Mouse (Mus musculus): ENCODE results near the gene Cfl2. TPM values are rescaled to one million over a fixed set of nuclear protein-coding genes. Genes with fewer than 3 reads are reported as not detected.

Cfl2 gene
- polyA plus RNA-seq, 1 experiment from 2014 or later: 214 TPM

GRCm38 (mm10) chr12:54876879-54877278 is 14.2 kb upstream of the Cfl2 start:
- Histone ChIP-seq H3K36me3 (ENCODE audit: control insufficient read depth, insufficient read depth, low read length) (no peaks in the 10 kb centered on the region), H3K4me1 (ENCODE audit: control insufficient read depth, insufficient read depth, low read length) (no peaks in the 10 kb centered on the region), H3K9ac (replicated peaks; ENCODE audit: low read depth, low read length) (no peak overlapping the region), H3K4me3 (ENCODE audit: low read depth, low read length) (no peak overlapping the region), H3K27ac (ENCODE audit: low read length) (no peak overlapping the region), H3K9me3 (ENCODE audit: control insufficient read depth, low read depth, low read length) (no peaks in the 10 kb centered on the region), H3K27me3 (ENCODE audit: control insufficient read depth, insufficient read depth, low read length) (no peaks in the 10 kb centered on the region), H3K4me2 (replicated peaks; ENCODE audit: low read depth, low read length) (no peak overlapping the region)
- ATAC-seq (ENCODE audit: insufficient number of reproducible peaks, insufficient read depth, low FRiP score, low read depth): no peak
- 34% methylated on average over 5 of the region's 5 CpGs for WGBS

GRCm38 (mm10) chr12:54874711-54875110 is 12.0 kb upstream of the Cfl2 start:
- WGBS: 74% methylated on average over 6 of the region's 6 CpGs
- Histone ChIP-seq H3K36me3 (ENCODE audit: control insufficient read depth, insufficient read depth, low read length) (no peaks in the 10 kb centered on the region), H3K4me2 (replicated peaks; ENCODE audit: low read depth, low read length) (no peak overlapping the region), H3K27me3 (ENCODE audit: control insufficient read depth, insufficient read depth, low read length) (no peaks in the 10 kb centered on the region), H3K4me1 (ENCODE audit: control insufficient read depth, insufficient read depth, low read length) (no peaks in the 10 kb centered on the region), H3K9me3 (ENCODE audit: control insufficient read depth, low read depth, low read length) (no peaks in the 10 kb centered on the region), H3K4me3 (ENCODE audit: low read depth, low read length) (no peak overlapping the region), H3K9ac (replicated peaks; ENCODE audit: low read depth, low read length) (no peak overlapping the region), H3K27ac (ENCODE audit: low read length) (no peak overlapping the region)
- ATAC-seq (ENCODE audit: insufficient number of reproducible peaks, insufficient read depth, low FRiP score, low read depth): no peak

- Histone ChIP-seq H3K27me3 (ENCODE audit: control insufficient read depth, insufficient read depth, low read length) (no peaks in the 10 kb centered on the region), H3K27ac (ENCODE audit: low read length) (peak overlapping the region; percentile 99), H3K4me3 (ENCODE audit: low read depth, low read length) (peak overlapping the region; percentile 98), H3K4me1 (ENCODE audit: control insufficient read depth, insufficient read depth, low read length) (peaks cover 9% of the 10 kb centered on the region; the same call in 1 of the 2 replicates), H3K9ac (replicated peaks; ENCODE audit: low read depth, low read length) (peak overlapping the region; percentile 96), H3K4me2 (replicated peaks; ENCODE audit: low read depth, low read length) (peak overlapping the region; percentile 71), H3K9me3 (ENCODE audit: control insufficient read depth, low read depth, low read length) (no peaks in the 10 kb centered on the region), H3K36me3 (ENCODE audit: control insufficient read depth, insufficient read depth, low read length) (peaks cover 19% of the 10 kb centered on the region; the same call in 1 of the 2 replicates)
- no peak for ATAC-seq (ENCODE audit: insufficient number of reproducible peaks, insufficient read depth, low FRiP score, low read depth)
- WGBS: under 1% methylated on average over 36 of the region's 36 CpGs
Observed at GRCm38 (mm10) chr12:54861991-54862605, 579 bp downstream of the Cfl2 start.

GRCm38 (mm10) chr12:54859531-54859930 is 3.1 kb downstream of the Cfl2 start:
- H3K4me2 ChIP-seq (replicated peaks; ENCODE audit: low read depth, low read length): peak overlapping the region; percentile 22; the same call in 1 of the 2 replicates
- H3K9ac ChIP-seq (replicated peaks; ENCODE audit: low read depth, low read length): no peak overlapping the region
- H3K36me3 ChIP-seq (ENCODE audit: control insufficient read depth, insufficient read depth, low read length): peaks cover 25% of the 10 kb centered on the region; the same call in 1 of the 2 replicates
- peaks cover 9% of the 10 kb centered on the region; the same call in 1 of the 2 replicates for H3K4me1 ChIP-seq (ENCODE audit: control insufficient read depth, insufficient read depth, low read length)
- no peak for ATAC-seq (ENCODE audit: insufficient number of reproducible peaks, insufficient read depth, low FRiP score, low read depth)
- H3K9me3 ChIP-seq (ENCODE audit: control insufficient read depth, low read depth, low read length): no peaks in the 10 kb centered on the region
- H3K27ac ChIP-seq (ENCODE audit: low read length): no peak overlapping the region
- WGBS: 52% methylated on average over 6 of the region's 6 CpGs
- no peaks in the 10 kb centered on the region for H3K27me3 ChIP-seq (ENCODE audit: control insufficient read depth, insufficient read depth, low read length)
- H3K4me3 ChIP-seq (ENCODE audit: low read depth, low read length): no peak overlapping the region

DNA sequence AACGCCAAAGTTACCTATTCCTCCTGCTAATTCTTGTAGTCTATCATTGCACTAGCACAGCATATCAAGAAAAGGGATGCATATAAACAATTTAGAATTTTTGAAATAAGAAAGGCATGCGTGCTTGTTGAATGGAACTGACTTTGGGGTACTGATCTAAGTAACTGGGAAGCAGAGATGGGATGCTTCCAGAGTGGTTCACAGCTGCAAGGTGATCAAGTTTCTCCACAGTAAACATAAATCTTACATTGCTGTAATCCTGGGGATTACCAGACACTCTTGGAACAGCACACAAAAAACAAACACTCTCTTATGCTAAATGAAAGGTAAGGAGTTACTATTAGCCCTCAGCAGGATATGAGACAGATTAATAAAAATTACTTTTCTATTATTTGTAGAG is 12.1 kb downstream of the Cfl2 start:
- no peaks in the 10 kb centered on the region for H3K9me3 ChIP-seq (ENCODE audit: control insufficient read depth, low read depth, low read length)
- no peak overlapping the region for H3K27ac ChIP-seq (ENCODE audit: low read length)
- 71% methylated on average over 2 of the region's 2 CpGs for WGBS
- H3K4me1 ChIP-seq (ENCODE audit: control insufficient read depth, insufficient read depth, low read length): no peaks in the 10 kb centered on the region
- no peaks in the 10 kb centered on the region for H3K27me3 ChIP-seq (ENCODE audit: control insufficient read depth, insufficient read depth, low read length)
- H3K4me2 ChIP-seq (replicated peaks; ENCODE audit: low read depth, low read length): no peak overlapping the region
- no peak overlapping the region for H3K9ac ChIP-seq (replicated peaks; ENCODE audit: low read depth, low read length)
- no peak for ATAC-seq (ENCODE audit: insufficient number of reproducible peaks, insufficient read depth, low FRiP score, low read depth)
- no peak overlapping the region for H3K4me3 ChIP-seq (ENCODE audit: low read depth, low read length)
- H3K36me3 ChIP-seq (ENCODE audit: control insufficient read depth, insufficient read depth, low read length): peaks cover 6% of the 10 kb centered on the region; the same call in 1 of the 2 replicates

GRCm38 (mm10) chr12:54844415-54844814 is 18.3 kb downstream of the Cfl2 start:
- Histone ChIP-seq H3K9me3 (ENCODE audit: control insufficient read depth, low read depth, low read length) (no peaks in the 10 kb centered on the region), H3K36me3 (ENCODE audit: control insufficient read depth, insufficient read depth, low read length) (no peaks in the 10 kb centered on the region), H3K4me2 (replicated peaks; ENCODE audit: low read depth, low read length) (no peak overlapping the region), H3K27ac (ENCODE audit: low read length) (no peak overlapping the region), H3K27me3 (ENCODE audit: control insufficient read depth, insufficient read depth, low read length) (no peaks in the 10 kb centered on the region), H3K4me1 (ENCODE audit: control insufficient read depth, insufficient read depth, low read length) (no peaks in the 10 kb centered on the region), H3K9ac (replicated peaks; ENCODE audit: low read depth, low read length) (no peak overlapping the region), H3K4me3 (ENCODE audit: low read depth, low read length) (no peak overlapping the region)
- ATAC-seq (ENCODE audit: insufficient number of reproducible peaks, insufficient read depth, low FRiP score, low read depth): no peak

GRCm38 (mm10) chr12:54841576-54841975 is 21.1 kb downstream of the Cfl2 start:
- Histone ChIP-seq H3K4me1 (ENCODE audit: control insufficient read depth, insufficient read depth, low read length) (no peaks in the 10 kb centered on the region), H3K9me3 (ENCODE audit: control insufficient read depth, low read depth, low read length) (no peaks in the 10 kb centered on the region), H3K4me2 (replicated peaks; ENCODE audit: low read depth, low read length) (no peak overlapping the region), H3K27ac (ENCODE audit: low read length) (no peak overlapping the region), H3K27me3 (ENCODE audit: control insufficient read depth, insufficient read depth, low read length) (no peaks in the 10 kb centered on the region), H3K36me3 (ENCODE audit: control insufficient read depth, insufficient read depth, low read length) (no peaks in the 10 kb centered on the region), H3K4me3 (ENCODE audit: low read depth, low read length) (no peak overlapping the region), H3K9ac (replicated peaks; ENCODE audit: low read depth, low read length) (no peak overlapping the region)
- no peak for ATAC-seq (ENCODE audit: insufficient number of reproducible peaks, insufficient read depth, low FRiP score, low read depth)
- WGBS: 82% methylated on average over 1 of the region's 1 CpGs

DNA sequence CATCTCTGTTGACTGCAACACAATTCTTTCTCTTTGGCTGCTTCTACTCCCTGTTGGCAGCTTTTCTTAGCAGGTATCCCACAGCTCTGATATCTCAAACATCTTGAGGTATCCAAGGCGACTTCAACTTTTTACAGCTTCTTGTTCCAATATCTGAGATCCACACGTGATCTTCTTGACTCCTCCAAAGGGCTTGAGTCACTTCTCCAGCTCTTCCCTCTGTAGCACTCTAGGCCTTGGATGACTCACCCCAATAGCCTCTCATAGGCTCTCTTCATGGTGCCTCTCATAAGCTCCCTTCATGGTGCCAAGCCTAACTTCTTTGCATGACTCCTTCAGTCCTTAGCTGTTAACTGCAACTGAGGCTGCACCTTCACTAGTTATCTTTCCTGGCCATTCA is 22.9 kb downstream of the Cfl2 start:
- H3K27ac ChIP-seq (ENCODE audit: low read length): no peak overlapping the region
- no peak overlapping the region for H3K4me3 ChIP-seq (ENCODE audit: low read depth, low read length)
- no peak overlapping the region for H3K9ac ChIP-seq (replicated peaks; ENCODE audit: low read depth, low read length)
- no peaks in the 10 kb centered on the region for H3K27me3 ChIP-seq (ENCODE audit: control insufficient read depth, insufficient read depth, low read length)
- H3K36me3 ChIP-seq (ENCODE audit: control insufficient read depth, insufficient read depth, low read length): no peaks in the 10 kb centered on the region
- no peak overlapping the region for H3K4me2 ChIP-seq (replicated peaks; ENCODE audit: low read depth, low read length)
- 79% methylated on average over 2 of the region's 2 CpGs for WGBS
- no peaks in the 10 kb centered on the region; the same call in 1 of the 2 replicates for H3K4me1 ChIP-seq (ENCODE audit: control insufficient read depth, insufficient read depth, low read length)
- ATAC-seq (ENCODE audit: insufficient number of reproducible peaks, insufficient read depth, low FRiP score, low read depth): no peak
- H3K9me3 ChIP-seq (ENCODE audit: control insufficient read depth, low read depth, low read length): no peaks in the 10 kb centered on the region

GRCm38 (mm10) chr12:54838931-54839330 is 23.7 kb downstream of the Cfl2 start:
- ATAC-seq (ENCODE audit: insufficient number of reproducible peaks, insufficient read depth, low FRiP score, low read depth): no peak
- H3K9me3 ChIP-seq (ENCODE audit: control insufficient read depth, low read depth, low read length): no peaks in the 10 kb centered on the region
- no peak overlapping the region for H3K4me3 ChIP-seq (ENCODE audit: low read depth, low read length)
- no peaks in the 10 kb centered on the region; the same call in 1 of the 2 replicates for H3K4me1 ChIP-seq (ENCODE audit: control insufficient read depth, insufficient read depth, low read length)
- no peak overlapping the region for H3K27ac ChIP-seq (ENCODE audit: low read length)
- H3K9ac ChIP-seq (replicated peaks; ENCODE audit: low read depth, low read length): no peak overlapping the region
- no peaks in the 10 kb centered on the region for H3K36me3 ChIP-seq (ENCODE audit: control insufficient read depth, insufficient read depth, low read length)
- no peaks in the 10 kb centered on the region for H3K27me3 ChIP-seq (ENCODE audit: control insufficient read depth, insufficient read depth, low read length)
- no peak overlapping the region for H3K4me2 ChIP-seq (replicated peaks; ENCODE audit: low read depth, low read length)
